Mouse (Mus musculus): ENCODE results near the gene Far2.

- TF ChIP-seq CTCF (IDR thresholded peaks at IDR 0.05; ENCODE audit: low read depth, low read length) = no peak
- TF ChIP-seq POLR2A (IDR thresholded peaks at IDR 0.05; ENCODE audit: insufficient read depth, low read length) = no peak
These were observed 16.1 kb downstream of the Far2 start for GRCm38 (mm10) chr6:148063131-148063530.
